Mouse (Mus musculus): ENCODE results near the gene Kdelc1. TPM values are rescaled to one million over a fixed set of nuclear protein-coding genes. Genes with fewer than 3 reads are reported as not detected.
A peak's percentile ranks its signal among the peaks of the same experiment; 100 is the strongest.

Kdelc1 gene
- total RNA-seq (2021): 10 to 100 TPM; 21.0 to 21.8 TPM
- long read RNA-seq, experiment 1, transcript Kdelc1-202 (10 exons, 2,359 nt): major isoform, 25 of 32 reads
- long read RNA-seq, experiment 1, partial matches to known transcripts: 0 of 32 reads
- long read RNA-seq, experiment 1, other reads (novel, unspliced or antisense): 5 of 32 reads
- long read RNA-seq, experiment 2, transcript Kdelc1-202 (10 exons, 2,359 nt): major isoform, 12 of 18 reads
- long read RNA-seq, experiment 2, partial matches to known transcripts: 4 of 18 reads
- long read RNA-seq, experiment 2, other reads (novel, unspliced or antisense): 1 of 18 reads

- peak; percentile 89 for DNase-seq
Observed at GRCm38 (mm10) chr1:44118239-44119054, at the start of gene Kdelc1, which contains the start of gene Bivm. Gene Kdelc1 (minus strand): TSS chr1:44118808. Gene Bivm (plus strand): TSS chr1:44118957.

DNA sequence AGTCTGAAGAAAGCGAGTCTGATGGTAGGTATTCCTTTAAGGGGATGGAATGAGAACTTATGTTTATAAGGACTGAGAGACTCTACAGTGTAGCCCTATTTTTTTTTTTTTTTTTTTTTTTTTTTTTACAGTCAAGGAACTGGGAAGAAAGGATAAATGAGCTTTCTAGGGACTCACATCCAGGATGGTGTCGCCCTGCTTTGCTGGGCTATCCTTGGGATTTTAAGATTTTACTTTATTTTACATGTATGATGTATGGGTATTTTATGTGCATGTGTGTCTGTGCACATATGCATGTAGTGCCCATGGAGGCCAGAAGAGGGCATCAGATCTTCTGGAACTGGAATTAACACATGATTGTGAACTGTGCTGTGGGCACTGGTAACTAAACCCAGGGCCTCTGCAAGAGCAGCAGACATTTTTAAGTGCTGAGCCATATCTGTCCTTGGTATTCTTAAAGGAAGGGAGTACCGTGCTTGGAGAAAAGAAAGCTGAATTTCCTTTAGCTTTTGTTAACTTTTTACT lies 49.3 kb upstream of the Kdelc1 start:
- DNase-seq: no peak

DNA sequence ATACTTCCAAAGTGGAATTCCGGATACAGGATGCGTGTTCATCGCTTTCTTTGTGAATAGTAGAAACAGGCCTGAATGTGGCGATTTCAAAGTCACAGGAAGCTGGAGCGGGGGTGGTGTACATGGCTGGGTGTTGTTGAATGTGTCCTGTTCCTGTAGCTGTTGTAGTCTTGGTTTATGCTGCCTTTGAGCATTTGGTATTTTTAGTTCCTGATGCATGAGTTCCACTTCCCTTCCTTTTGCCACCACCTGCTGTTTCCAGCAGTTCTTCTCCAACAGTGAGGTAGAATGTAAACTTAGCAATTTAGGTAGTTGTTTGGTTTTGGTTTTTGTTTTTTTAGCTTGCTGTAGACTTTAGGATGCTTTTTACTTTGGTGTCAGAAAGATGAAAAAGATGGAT lies 43.8 kb upstream of the Kdelc1 start:
- DNase-seq: no peak

- DNase-seq: no peak
Observed at GRCm38 (mm10) chr1:44161818-44162217, 43.2 kb upstream of the Kdelc1 start.

DNA sequence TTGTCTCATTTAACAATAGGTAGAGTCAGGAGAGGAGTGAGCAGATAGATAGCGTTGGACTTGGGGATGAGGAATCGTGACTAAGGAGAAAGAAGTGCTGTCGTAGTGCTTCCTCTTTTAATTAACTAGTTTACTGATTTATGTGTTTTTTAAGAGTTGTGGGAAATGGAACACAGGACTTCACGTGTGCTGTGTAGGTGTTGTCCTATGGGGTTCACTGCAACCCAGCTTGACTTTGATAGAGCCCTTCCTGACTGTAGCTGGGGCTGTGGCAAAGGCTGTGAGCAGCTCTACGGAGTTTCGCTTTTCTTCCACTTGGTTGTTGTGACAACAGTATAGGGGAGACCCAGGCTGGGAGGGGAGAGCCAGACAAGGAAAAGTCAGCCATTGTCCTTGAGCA lies 39.7 kb upstream of the Kdelc1 start:
- DNase-seq: no peak

DNA sequence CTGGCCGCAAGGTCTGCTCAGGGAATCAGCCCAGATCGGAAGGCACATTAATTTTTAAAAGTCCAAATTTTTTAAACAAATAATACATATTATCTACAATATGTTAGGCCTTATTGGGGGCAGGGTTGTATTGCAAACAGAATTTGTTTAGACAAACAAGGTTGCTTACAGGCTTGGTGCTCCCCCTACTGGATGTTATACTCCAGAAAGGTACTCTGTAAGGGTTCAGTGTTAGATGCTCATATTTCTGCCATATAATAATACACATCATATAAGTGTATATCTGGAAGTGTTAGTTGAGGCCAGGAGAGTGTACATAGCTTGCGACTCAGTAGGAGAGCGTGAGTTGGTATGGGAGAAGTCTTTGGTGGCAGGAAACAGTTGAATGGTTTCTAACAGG lies 36.7 kb upstream of the Kdelc1 start:
- no peak for DNase-seq

DNA sequence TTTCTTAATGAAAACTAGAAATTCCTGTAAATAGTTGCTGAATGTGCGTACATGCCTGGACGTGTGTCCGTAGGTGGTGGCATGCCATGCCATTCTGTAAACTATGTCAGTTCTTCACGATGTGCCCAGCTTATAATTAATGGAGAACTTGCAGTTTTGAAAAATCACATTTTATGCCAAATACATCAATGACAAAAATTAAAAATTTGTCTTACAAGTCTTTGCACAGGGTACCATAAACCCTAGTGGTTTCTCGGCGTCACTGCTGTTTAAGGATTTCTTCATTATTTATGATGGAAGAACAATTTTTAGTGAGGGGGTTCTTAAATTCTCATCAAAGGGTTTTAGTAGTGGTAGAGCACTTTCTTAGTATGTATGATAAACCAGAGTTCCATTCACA lies 30.1 kb upstream of the Kdelc1 start:
- DNase-seq: no peak

GRCm38 (mm10) chr1:44147563-44148381 lies 29.2 kb upstream of the Kdelc1 start, which contains the start of gene Ercc5:
Gene Ercc5 (plus strand): TSS chr1:44147744.
- DNase-seq: peak; percentile 88

DNA sequence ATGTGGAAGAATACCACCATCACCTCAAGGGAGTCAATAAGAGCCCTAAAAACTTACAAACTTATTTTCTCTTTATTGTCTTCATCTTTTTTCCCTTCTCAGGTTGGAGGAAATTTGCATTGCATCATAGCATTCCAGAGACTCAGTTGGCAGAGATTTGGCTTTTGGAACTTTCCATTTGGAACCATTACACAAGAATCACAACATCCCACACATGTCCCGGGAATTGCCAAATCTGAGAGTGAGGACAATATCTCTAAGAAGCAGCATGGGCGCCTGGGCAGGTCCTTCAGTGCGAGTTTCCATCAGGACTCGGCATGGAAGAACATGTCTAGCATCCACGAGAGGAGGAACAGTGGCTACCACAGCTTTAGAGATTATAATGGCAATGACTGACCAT lies 24.1 kb upstream of the Kdelc1 start:
- DNase-seq: no peak

GRCm38 (mm10) chr1:44140232-44140631 lies 21.6 kb upstream of the Kdelc1 start:
- DNase-seq: no peak

GRCm38 (mm10) chr1:44129929-44130581 lies 11.4 kb upstream of the Kdelc1 start:
- no peak for DNase-seq

DNA sequence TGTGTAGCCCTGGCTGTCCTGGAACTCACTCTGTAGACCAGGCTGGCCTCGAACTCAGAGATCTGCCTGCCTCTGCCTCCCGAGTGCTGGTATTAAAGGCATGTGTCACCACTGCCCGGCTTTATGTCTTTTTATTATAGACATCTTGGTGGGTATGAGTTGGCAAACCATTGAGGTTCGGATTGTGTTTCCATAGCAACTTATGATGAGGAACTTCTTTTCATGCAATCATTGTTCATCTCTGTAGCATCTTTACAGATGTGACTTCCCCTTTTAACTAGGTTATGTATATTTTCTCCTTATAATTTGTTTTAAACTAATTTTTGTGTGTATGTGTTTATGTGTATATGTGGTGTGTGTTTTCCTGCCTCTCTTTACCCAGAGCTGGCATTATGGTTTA lies 7.0 kb upstream of the Kdelc1 start:
- DNase-seq: no peak

DNA sequence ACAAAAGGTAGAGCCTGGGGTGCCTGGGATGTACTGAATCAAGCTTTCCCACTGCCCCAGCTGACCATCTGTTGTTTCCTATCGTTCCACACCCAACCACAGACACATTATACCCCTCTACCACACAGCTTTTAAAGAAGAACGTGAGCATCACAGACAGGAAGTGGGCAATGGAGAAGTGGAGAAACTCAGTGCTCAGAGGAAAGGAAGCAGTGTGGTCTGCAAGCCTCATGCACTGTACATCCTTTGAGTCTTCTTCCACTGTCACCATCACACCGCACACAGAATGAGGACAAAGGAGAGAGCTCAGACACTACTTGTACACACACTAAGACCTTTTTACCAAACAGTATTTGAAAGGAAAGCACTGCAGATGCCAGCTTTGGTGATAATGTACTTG lies 3.6 kb upstream of the Kdelc1 start:
- no peak for DNase-seq

GRCm38 (mm10) chr1:44120074-44120406 lies 1.4 kb upstream of the Kdelc1 start:
- no peak for DNase-seq

DNA sequence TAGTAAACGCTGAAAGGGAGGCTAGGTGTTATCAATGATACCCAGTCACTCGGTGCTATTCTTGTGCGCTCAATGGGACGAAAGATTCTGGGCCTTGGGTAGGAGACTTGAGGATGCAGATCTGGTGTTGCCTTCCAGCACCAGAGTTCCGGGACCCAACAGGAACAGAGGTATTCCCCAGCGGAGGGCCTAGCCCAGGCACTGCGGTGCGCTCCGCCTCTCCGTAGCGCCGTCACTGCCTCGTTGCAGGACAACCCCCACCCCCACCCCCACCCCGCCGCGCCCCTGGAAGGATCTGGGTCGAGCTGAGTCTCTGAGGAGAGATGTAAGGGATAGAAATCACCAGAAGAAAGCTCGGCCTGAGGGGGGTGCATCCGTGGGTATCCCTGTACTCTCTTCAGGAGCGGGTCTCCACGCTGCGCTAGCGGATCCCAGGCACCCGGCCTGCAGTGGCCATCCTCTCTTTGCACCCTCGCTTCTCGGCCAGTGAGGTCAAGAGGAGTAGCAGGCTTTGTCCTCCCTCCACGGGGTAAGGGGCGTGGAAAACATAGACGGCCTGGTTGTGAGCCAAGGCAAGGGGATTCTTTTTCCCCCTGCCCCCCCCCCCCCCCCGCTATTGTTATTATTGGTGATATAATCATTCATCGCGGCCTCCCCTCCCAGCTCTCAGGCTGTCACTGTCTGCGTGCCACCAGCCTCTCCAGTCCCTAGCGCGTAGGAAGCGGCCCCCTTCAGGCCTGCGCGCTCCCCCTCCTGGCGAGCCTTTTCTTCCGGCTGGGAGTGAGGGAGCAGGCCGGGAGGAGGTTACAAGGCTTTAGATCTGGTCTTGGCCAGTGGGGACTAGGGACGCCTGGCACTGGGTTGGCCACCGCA lies 829 bp upstream of the Kdelc1 start:
- peak; percentile 90 for DNase-seq

DNA sequence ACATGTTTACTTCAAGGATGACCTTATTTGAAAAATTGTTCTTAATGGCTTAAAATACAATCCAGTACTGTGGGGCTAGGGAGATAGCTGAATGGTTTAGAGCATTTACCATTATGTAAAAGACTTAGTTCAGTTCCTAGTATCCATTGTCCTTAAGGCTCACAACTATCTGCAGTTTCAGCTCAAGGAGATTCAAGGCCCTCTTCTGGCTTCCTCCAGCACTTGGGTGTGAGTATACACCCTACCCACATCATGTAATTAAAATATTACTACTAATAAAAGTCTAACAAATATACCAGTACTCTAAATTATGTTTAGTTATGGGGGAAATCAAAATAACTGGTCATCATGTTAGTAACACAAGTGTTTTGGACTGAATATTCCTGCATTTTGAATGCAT lies 1.0 kb downstream of the Kdelc1 start:
- no peak for DNase-seq

DNA sequence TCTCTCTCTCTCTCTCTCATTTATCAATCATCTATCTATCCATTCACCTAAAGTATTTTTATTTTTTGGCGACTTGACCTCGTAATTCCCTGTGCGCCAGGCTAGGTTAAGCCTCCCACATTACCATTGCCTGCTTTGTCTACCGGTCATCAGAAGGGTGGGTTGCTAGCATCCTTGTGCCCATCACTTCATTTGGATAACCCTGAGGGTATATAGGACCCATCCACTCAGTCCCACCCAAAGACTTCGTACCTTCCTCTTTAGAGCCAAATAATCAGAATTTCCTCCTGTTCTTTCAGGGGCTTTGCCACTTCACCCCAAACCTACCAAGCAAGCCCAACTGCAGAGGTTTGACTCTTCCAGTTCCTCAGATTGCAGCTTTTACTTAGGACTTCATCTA lies 15.7 kb downstream of the Kdelc1 start:
- no peak for DNase-seq

GRCm38 (mm10) chr1:44102259-44102717 lies 16.3 kb downstream of the Kdelc1 start, which contains the start of gene Tex30:
Gene Tex30 (minus strand): TSS chr1:44102441.
- peak; percentile 97 for DNase-seq

- DNase-seq: peak; percentile 39
Observed at GRCm38 (mm10) chr1:44101448-44102225, 17.0 kb downstream of the Kdelc1 start.

DNA sequence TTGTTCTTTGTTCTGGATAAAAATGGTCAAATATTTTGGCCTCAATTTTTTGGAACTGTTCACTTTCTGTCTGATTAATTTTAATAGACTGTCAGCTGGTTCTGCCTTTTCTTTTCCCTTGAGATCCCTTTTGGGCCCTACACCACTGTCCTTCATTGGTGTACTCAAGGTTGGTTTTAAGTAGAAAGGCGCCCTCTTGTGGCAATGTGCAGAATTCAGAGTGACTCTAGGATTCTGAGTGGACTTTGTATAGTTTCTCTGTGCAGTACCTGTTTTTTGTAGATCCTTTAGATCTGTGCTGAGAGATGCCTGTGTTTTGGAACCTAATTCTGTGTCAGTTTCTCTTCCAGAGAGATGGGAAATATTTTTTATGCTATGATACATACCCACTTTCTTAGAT lies 54.0 kb downstream of the Kdelc1 start:
- peak; percentile 76 for DNase-seq
